Mouse (Mus musculus): ENCODE data around the gene Nubpl. TPM values are rescaled to one million over a fixed set of nuclear protein-coding genes. Genes with fewer than 3 reads are reported as not detected.

The Nubpl gene
- total RNA-seq, 2 experiments from 2014 or later, result 4.9 to 5.6 TPM

DNA sequence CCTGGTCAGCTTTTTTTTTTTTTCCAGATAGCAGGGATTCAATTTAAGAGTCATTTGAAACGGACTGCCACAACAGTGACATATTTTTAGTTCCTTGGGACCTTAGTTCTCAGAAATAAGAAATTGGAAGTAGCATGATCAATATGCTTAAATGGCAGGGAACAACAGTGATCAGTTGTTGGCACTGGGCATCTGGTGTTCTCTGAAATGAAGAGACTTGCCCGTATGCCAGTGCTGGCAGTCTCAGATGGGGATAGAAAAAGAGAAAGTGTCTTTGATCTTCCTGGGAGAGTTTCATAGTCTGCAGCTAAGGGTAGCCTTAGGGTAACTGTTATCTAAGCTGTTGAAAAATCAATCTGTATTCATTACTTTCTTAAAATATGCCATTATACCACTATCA, 170.6 kb downstream of the Nubpl start:
- TF ChIP-seq CTCF (IDR thresholded peaks at IDR 0.05), result no peak
- no peak overlapping the region for H3K27ac ChIP-seq
- no peak for DNase-seq
- H3K4me3 ChIP-seq, result no peak overlapping the region
- intact Hi-C loops (cut with DNase I), result no loop called here

DNA sequence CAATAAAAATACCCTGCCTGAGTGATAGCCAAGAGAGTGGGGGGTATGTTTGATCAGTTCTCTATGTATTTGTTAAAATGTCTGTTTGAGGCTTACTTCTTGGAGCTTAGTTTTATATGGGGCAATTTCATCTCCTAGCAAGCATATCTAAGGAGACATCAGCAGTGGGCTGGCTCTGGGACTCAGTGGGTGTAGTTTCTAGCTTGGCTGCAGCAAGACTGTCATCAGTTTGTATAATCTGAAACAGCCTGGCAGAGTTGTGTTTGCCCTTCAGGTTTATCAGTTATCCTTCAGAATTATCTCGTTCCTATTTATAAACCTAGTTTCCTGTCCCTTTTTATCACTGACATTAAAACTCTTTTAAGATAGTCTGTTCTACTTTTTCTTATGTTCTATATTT, 175.3 kb downstream of the Nubpl start:
- no peak for DNase-seq
- TF ChIP-seq CTCF (IDR thresholded peaks at IDR 0.05), result no peak
- Histone ChIP-seq H3K4me3 (no peak overlapping the region), H3K27ac (no peak overlapping the region)
- intact Hi-C loops (cut with DNase I), result no loop called here

DNA sequence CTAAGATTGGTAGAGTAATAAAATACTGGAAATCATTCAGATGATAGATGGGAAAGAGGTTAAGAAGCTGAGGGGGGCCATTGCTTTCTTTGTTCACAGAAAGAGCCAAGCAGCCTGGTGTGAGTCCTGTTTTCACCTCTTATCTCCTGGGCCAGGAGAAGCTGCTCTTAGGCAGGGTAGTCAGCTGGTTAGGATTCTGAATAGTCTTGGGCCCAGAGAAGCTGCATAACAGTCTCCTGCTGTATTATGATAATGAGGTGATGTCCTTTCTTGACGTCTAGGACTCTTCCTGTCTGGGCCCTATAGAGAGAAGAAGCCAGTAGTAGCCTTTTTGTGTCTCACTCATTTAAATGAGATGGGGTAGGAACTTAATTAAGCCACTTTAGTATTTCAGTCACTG, 178.8 kb downstream of the Nubpl start:
- intact Hi-C loops (cut with DNase I), result no loop called here
- H3K27ac ChIP-seq, result no peak overlapping the region
- H3K4me3 ChIP-seq, result no peak overlapping the region
- DNase-seq, result no peak
- no peak for TF ChIP-seq CTCF (IDR thresholded peaks at IDR 0.05)

DNA sequence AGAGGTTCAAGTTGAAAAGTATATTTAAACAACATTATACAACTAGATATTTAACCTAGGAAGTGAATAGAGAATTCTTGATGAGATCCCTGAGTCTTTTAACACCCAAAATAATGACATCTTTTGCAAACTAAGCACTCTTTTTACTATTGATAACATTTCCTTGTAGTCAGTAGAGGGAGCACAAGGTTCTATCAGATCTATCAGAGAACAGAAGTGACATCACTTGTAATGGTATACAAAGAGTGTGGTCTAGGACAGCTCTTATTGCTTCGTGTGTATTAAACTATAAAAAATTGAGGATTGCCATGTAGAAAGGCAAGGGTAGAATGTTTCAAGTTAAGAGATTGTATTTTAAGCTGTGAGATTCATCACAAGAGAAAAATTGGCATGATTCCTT, 183.7 kb downstream of the Nubpl start:
- intact Hi-C loops (cut with DNase I), result no loop called here
- no peak overlapping the region for H3K4me3 ChIP-seq
- TF ChIP-seq CTCF (IDR thresholded peaks at IDR 0.05), result 0 out of 2 replicates have a peak, but pooled peaks have one; percentile 5
- no peak for DNase-seq
- no peak overlapping the region for H3K27ac ChIP-seq

DNA sequence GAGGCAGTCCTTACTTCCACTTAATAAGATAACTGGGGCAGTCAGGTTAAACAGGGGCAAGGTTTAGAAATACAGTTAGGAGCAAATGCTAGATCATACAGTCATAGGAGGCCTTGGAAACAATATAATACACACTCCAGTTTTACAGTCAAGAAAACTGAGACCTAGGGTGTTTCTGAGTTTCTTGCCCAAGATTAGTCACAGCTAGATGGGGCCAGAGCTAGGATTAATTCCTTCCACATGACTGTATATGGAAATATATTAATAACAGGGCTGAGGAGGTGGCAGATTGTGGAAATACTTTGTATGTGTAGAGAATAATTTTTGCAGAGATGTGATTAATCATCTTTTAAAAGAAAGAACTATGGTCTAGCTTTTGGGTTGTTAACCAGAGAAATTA, 186.9 kb downstream of the Nubpl start:
- no peak overlapping the region for H3K27ac ChIP-seq
- no peak overlapping the region for H3K4me3 ChIP-seq
- TF ChIP-seq CTCF (IDR thresholded peaks at IDR 0.05), result no peak
- intact Hi-C loops (cut with DNase I), result no loop called here
- no peak for DNase-seq

DNA sequence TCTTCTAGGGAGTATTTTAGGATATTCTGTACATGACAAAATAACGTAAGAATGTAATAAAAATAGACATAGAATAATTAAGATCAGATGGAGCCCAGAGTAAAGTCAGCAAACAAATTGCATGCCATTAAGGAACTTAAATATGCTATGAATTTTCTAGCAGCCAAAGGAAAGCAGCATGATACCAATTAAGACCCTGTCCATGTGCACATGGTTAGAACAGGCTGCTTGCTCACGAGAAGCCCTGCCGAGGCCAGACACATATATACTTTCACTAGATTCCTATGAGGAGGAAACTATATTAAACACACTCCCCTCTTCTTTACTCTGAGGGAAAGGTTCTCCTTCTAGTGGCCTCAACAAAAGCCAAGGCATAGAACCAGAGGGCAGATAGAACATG, 189.3 kb downstream of the Nubpl start:
- intact Hi-C loops (cut with DNase I), result no loop called here
- H3K4me3 ChIP-seq, result no peak overlapping the region
- no peak for TF ChIP-seq CTCF (IDR thresholded peaks at IDR 0.05)
- no peak for DNase-seq
- no peak overlapping the region for H3K27ac ChIP-seq

DNA sequence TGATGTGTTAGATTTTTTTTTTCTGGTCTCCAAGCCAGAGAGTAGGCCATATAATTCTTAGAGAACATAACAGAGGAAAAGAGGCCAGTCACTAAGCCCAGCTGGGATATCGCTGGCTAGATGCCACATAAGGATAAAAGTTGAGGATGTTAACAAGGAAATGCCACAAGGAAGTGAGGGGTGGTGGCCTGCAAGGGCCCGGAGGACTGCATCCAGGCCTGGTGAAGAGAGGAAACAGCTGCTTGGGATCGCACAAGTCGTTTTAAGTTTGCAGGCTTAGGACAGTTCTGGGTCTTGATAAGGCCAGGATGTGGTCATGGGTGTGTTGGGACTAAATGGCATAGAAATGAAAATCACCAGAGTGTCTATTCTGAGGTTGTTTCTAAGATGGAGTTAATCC, 191.0 kb downstream of the Nubpl start:
- intact Hi-C loops (cut with DNase I), result no loop called here
- no peak for TF ChIP-seq CTCF (IDR thresholded peaks at IDR 0.05)
- no peak for DNase-seq
- Histone ChIP-seq H3K4me3 (no peak overlapping the region), H3K27ac (no peak overlapping the region)

DNA sequence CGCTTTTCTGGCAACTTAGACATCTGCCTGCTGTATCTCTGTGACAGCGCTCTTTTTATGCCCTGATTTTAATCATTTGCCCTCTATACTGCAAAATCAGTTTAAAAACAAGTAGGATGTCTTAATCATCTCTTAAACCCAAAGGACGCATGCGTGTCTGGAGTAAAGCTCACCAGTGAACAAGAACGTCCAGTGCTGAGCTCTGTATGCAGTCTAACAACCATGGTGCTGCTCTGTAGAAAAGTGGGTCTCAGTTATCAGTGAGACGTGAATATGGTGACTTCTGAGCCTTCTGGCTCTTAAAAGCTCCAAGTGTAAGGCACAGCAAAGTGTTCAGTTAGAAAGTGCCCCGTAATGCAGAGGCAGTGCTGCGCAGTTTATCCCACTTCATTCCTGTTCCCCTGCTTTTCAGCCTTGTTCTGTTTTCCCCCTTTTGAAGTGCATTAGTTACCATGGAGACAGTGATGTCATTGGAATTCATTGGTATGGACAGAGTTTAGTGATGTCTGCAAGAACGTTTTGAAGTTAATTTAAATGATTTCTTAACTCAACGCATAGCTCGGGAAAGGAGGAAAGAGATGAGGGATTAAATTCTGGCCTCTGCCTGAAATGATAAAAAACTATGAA, 191.5 kb downstream of the Nubpl start:
- no peak for TF ChIP-seq CTCF (IDR thresholded peaks at IDR 0.05)
- intact Hi-C loops (cut with DNase I), result no loop called here
- Histone ChIP-seq H3K4me3 (no peak overlapping the region), H3K27ac (no peak overlapping the region)
- no peak for DNase-seq

DNA sequence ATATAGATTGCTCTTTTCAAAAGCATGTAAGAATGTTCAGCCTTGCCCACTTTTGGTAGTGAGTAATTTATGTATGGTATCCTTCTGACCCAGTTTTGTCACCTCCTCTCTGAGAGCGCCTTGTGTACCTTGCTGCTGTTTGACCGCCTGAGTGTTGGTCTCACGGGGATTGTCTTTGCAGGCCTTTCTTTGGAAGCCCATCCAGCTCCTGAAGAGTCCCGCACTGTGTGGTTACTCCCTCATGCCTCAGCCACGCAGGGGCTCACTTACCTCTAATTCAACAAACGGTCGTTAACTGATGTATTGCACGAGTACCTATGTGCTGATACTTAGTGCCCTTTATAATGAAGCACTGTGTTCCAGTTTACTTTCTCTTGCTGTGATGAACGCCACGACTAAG, 192.1 kb downstream of the Nubpl start:
- intact Hi-C loops (cut with DNase I), result no loop called here
- Histone ChIP-seq H3K4me3 (no peak overlapping the region), H3K27ac (no peak overlapping the region)
- DNase-seq, result no peak
- TF ChIP-seq CTCF (IDR thresholded peaks at IDR 0.05), result no peak

DNA sequence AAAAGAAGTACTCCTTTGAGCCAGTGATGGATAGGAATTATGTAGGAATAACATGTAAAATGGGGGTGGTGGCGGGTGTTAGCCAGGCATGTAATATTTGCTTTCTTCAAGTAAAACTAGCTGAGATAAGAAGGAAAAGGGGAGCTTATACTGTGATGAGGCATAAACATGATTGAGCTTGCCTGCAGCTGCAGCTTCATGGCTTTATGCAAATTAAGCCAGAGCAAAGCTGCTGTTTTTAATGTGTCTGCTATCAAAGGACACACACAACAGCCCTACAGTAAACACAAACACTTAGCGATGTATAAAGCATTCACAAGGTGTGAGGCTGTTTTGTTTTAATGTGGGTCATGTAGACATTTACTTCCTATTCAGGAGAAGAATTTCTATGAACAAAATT, 196.4 kb downstream of the Nubpl start:
- Histone ChIP-seq H3K4me3 (no peak overlapping the region), H3K27ac (no peak overlapping the region)
- intact Hi-C loops (cut with DNase I), result no loop called here
- no peak for TF ChIP-seq CTCF (IDR thresholded peaks at IDR 0.05)
- no peak for DNase-seq

DNA sequence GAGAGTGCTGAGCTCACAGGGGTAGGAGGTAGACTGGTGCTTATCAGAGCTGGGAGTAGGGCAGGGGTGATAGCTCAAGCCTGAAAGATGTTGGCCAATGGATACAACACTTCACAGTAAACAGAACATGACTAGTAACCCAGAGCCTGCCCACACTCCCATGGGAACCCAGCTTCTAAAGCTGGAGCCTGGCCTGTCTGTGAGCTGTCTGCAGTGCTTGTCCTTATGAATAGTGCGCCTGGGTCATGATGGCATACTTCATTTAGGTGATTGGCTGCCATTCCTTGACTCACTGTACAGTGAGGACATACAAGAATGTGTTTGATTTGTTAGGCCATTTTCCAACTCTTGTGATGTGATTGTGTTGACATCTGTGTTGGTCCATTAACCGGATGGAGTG, 200.5 kb downstream of the Nubpl start:
- Histone ChIP-seq H3K27ac (no peak overlapping the region), H3K4me3 (no peak overlapping the region)
- intact Hi-C loops (cut with DNase I), result no loop called here
- TF ChIP-seq CTCF (IDR thresholded peaks at IDR 0.05), result no peak
- DNase-seq, result no peak

DNA sequence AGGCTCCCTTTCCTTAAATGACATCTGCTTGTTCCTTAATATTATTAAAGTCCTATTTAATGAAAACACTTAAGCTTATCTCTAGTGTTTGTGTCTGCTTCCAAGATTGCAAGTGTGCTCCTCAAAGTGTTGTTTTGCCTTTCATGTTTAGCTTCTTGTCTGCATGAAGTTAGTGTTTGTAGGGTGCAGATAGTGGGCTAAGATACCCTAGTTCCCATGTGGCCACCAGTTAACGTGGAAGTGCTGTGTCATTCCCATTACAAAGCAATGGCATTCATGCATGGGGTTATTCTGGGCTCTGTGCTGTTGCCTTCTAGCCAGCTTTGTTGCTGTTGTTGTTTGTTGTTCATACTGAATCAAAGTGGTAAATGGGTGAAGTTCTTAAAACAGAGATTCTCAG, 201.1 kb downstream of the Nubpl start:
- Histone ChIP-seq H3K27ac (no peak overlapping the region), H3K4me3 (no peak overlapping the region)
- DNase-seq, result no peak
- intact Hi-C loops (cut with DNase I), result no loop called here
- TF ChIP-seq CTCF (IDR thresholded peaks at IDR 0.05), result no peak

DNA sequence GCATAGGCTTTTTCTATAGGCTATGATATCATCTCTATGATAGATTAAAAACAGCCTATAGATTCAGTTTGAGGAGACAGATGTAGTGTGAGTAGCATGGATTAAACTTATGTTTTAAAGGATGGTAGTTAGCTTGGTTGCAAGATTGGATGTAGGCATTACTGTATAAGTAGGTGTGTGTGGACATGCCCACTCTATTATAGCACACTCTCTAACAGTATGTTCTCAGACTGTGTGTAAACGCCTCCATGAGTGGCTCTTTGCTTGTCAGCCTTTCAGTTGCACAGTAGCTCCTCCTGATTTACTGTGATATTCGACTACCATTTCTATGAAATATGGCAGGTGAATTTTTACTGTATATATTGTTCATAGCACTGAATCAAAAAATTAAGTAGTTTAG, 205.4 kb downstream of the Nubpl start:
- no peak for TF ChIP-seq CTCF (IDR thresholded peaks at IDR 0.05)
- Histone ChIP-seq H3K4me3 (no peak overlapping the region), H3K27ac (no peak overlapping the region)
- intact Hi-C loops (cut with DNase I), result no loop called here
- DNase-seq, result no peak

DNA sequence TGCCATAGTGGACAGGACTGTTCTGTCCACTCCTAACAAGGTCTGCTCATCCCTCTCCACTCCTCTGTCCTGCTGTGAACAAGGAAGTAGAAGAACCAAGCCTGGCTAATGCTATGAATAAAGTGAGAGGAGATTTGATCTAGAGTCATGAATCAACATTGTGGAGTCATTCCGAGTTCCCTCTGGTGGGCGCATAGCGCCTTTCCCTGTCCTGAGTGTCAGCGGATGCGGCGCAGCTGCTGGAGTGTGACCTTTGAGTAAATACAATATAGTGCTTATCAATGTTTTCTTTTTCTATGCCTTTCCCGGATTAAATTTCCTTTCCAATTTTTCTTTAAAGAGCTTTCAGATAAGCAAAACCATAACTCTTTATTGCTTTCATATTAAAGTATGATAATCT, 208.8 kb downstream of the Nubpl start:
- intact Hi-C loops (cut with DNase I), result no loop called here
- Histone ChIP-seq H3K27ac (no peak overlapping the region), H3K4me3 (no peak overlapping the region)
- no peak for TF ChIP-seq CTCF (IDR thresholded peaks at IDR 0.05)
- no peak for DNase-seq
